Mouse (Mus musculus) adrenal gland, postnatal 25 days (tissue): ENCODE measurements at regions not wholly inside any gene's neighbourhood (a gene's known extent, or its start where the extent isn't known, plus 50 kb on each side); places are given as distances from the start of the nearest gene placed in this dataset.
A peak's percentile ranks its signal among the peaks of the same experiment; 100 is the strongest.

Experiments used
- DNase-seq: peaks from one replicate; pipeline ENCODE4 v3.0.0; 2021; ENCODE audit warnings: mixed read lengths

DNA sequence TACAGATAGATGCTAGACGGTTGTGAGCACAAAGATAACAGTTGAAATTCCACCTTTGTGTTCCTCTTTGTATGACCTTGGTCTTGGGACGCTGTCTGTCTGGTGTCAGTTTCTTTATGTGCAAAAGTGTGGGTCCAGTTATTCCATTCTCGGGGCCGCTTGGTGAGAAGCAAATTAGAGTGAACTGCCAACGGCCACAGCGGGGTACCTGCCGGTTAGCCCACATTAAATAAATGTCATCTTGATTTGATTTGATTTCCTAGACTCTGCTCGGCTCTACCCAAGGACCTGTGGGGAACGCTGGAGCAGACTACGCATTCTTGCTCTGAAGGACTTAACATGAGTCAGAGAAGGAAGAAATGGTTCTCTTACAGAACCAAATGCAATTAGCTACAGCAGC lies 155.0 kb upstream of the Igsf21 start:
- DNase-seq = no peak

DNA sequence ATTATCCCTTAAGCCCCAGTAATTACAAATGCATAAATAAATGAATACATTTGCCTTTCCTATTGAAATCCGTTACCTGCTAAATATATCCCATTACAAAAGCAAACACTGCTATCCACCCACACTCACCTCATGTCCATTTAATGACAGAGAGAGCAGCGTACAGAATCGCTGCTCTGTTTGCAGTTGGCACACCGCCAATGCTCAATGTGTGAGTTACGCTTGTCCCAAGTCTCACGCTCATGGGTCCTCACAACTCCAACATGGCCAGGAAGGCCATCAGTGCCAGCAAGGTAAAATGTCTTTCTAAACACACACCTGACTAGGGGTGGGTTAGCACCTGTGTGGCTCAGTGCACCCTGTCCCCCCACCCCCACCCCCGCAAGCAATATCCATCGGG lies 150.0 kb upstream of the Igsf21 start:
- no peak for DNase-seq

DNA sequence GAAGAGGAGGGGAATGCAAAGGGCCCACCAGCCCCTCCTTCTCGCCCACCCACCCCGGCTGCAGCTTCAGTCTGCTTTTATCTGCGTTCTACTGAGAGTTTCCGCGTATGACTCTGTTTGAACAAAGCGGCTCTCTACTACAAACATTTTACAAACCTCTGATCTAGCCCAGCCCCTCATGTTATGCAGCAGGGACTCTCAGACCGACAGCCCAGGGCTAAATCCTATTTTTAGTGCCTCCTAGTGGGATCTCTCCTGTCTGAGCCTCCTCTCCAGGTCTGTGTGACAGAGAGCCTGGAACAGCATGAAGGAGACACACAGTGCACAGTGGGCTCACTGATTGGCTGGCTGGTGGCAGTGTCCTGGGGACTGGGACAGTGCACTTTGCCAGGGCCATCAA lies 145.7 kb upstream of the Igsf21 start:
- DNase-seq = no peak

DNA sequence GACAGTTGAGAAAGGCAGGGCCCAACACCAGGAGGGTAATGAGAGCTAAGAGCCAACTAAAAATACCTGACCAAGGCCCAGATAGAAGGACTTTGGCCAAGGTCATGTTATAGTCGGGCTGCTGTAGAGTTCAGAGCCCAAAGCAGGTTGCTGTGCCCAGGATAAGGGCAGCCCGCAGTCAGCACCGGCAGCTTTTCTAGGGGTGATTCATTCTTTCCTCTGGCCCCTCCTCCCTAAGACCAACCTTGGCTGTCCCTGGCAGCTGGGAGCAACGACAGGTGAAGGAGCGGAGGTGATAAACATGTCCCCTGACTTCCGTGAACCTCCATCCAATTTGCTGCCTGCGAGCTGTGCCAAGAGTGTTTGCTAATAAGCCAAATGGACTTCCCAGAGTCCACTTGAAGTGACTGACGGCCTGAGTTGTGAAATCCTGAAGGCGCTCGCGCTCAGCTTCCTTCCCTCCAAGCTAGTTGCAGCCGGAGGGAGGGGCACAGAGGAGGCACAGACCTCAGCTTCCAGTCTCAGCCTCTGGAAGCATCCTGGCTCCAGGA lies 144.2 kb upstream of the Igsf21 start:
- DNase-seq = no peak

DNA sequence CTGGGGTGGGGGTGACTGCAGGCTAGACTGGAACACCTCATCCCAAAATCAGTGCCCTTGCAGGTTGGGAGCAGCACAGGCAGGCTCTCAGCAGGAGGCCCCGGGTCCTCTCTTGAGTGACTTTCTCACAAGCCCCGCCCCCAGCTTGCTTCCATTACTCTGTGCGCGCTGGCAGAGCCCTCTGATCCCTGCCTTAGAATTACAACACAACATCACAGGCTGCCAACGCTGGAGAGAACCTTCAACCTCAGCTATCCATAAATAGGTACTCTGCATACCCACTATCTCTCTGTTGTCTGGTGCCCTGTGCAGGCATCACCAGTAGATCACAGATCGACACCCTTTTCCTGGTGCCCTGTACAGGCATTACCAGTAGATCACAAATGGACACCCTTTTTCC lies 139.1 kb upstream of the Igsf21 start:
- DNase-seq = peak; percentile 15

DNA sequence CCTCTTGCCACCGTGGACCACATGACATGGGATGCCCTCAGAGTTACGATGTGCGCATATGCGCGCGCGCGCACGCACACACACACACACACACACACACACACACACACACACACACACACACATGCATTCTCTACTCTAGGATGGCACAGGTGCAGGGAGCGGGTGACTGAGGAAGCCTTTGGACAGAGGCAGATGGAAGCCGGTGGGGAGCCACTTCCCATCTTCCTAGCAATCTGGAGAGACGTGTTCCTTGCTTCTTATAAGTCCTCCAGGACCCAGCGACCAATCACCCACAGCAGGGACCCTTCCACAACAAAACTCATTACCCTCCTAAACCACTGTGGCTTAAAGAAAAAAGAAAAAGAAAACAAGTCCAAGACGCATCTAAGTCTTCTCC lies 138.6 kb upstream of the Igsf21 start:
- no peak for DNase-seq

DNA sequence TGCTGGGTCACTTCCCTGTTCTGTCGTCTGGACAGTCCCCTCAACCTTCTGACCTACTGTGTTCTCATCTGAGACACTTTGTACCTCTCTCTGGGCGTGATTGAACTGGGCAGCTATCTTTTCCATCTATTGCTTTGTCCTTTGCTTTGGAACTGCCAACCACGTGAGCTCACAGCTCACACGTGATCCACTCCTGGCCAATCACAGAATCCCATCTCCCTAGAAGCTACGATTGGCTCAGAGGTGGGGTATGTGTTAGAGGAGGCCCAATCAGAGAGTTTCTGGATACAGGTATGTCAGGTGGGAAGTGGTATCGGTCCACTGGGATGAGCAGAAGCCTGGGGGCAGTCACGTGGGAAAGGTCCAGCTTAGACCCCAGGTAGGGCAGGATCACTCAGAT lies 137.0 kb upstream of the Igsf21 start:
- DNase-seq = no peak

DNA sequence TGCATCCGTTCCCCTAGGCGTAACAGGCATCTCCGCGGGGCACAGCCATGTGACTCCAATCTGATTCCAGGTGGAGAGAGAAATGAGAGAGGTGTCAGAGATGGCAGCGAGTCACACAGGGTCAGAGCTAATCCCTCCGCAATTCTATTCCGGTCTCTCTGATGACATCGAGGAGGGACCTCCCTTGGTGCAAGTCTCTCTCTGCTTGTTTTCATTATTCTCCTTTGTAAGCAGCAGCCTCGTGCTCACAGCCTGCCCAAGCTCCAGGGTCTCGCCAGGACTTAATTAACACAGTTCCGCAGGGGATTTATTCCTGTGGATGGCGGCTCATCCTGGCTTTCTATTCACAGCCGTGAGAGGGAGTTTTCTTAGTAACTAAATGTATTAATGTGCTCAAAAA lies 134.1 kb upstream of the Igsf21 start:
- no peak for DNase-seq

DNA sequence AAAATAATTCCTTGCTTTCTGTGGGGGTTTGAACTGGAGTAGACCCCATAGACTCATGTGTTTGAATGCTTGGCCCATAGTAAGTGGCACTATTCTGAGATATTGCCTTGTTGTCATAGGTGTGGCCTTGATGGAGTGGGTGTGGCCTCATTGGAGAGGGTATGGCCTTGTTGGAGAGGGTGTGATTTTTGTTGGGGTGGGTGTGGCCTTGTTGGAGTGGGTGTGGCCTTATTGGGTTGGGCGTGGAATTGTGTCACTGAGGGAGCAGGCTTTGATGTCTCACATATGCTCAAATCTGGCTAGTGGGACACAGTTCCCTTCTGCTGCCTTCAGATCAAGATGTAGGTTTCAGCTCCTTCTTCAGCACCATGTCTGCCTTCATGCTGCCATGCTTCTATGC lies 131.4 kb upstream of the Igsf21 start:
- no peak for DNase-seq

DNA sequence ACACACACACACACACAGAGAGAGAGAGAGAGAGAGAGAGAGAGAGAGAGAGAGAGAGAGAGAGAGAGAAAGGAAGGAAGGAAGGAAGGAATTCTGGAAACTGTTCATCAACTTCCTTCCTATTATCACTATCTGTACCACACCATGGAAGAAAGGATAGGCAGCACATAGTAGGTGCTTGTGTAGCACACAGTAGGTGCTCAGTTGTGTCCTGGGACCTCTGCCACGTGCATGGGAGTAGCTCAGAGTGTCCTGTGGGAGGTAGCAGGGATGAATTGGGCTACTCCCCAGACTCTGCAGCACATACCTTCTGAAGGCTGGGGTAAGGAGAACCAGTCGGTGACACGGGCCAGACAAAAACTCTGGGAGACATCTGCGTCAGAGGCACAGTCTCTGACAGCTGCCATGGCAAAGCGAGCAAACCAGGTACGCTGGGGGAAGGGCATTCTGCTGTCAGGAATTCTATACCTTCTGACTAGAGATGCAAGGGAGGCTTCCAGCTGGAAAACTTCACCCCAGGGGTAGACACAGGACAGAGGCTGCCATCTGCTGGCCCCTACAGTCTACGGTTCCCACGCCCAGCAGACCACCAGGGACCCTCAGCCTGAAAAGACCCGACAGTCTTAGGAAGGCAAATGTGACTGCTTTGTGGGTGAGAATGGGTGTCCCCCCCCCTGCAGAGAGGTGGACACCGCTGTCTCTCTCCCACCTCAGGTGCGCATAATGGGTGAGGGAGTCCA lies 126.2 kb upstream of the Igsf21 start:
- no peak for DNase-seq

DNA sequence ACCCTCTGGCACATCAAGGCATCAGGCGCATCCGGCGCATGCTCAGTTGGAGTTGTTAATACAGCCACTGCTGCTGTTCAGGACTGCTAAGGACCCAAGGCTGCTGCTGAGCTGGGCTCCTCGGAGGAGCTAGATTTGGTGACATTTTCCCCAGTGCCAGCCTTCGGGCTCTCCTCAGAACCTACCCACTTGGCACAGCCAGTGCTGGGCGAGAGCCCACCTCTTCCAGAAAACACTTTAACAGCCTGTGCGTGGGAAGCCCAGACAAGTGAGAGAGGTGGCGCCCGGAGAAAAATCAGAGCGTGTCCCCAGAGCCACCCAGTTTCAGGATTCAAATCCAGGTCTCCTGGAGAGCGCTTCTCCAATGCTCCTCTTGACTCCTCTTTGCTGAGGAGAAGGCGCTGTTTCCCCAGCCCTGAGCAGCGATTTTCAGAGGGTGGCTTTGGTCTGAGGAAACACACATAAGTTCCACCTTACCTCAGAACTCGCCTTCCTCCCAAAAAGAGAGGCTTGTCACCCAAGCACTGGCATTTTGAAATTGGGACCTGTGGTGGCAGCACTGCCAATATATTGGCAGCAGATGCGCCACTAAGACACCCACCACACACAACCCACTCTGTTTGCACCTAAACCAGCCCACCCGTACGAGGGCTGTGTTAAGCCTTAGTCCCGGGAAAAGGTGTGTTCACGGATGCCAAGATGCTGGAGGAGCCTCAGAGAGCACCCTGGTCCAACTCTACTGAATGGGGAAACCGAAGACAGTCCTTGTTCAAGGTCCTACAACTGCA lies 125.0 kb upstream of the Igsf21 start:
- no peak for DNase-seq

DNA sequence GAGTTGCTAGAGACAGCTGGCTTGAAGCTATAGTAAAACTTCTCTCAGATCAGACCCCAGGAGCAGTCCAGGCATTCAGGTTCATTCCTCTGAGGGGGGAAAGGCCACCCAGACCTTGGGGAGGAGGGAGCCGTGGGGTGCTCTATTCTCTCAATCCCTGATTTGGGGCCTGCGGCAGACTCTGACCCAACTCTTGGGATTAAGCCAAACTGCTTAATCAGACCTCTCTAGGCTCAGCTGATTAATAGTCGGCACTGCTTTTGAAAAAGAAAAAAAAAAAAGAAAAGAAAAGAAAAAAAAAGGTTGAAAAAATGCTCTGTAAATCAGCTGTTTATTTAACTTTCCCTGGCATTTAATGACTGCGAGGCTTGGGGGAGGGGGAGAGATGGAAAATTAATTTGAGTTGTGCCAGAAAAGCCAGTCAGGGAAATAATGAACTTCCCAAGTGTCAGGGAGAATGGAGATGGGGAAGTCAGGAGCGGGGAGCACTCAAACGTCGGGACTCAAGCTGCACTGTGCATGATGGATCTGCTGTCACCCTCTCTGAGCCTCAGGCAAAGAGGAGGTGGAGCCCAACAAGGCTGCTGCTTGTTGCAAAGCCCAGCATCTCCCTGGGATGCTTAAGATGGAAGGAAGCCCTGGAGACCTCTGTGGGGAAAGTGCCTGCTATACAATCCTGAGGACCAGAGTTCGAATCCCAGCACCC lies 120.5 kb upstream of the Igsf21 start:
- no peak for DNase-seq

DNA sequence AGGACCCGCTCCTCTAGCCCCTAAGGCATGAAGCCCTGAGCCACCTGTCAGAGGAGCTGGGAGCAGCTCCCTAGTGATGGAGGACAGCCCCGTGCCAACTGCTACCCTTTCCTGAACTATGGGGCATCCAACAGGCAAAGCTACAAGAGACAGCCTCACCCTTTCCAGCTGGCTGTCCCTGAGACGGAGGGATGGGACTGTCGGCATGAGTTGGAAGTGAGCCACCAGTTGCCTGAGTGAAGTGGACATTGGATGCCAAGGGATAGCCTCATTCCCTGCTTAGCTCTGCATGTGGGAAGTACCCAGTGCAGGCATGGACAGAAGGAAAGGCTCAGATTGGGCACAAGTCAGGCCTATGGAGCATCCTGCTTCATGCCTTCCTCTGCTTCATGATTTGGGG lies 112.3 kb upstream of the Igsf21 start:
- no peak for DNase-seq

DNA sequence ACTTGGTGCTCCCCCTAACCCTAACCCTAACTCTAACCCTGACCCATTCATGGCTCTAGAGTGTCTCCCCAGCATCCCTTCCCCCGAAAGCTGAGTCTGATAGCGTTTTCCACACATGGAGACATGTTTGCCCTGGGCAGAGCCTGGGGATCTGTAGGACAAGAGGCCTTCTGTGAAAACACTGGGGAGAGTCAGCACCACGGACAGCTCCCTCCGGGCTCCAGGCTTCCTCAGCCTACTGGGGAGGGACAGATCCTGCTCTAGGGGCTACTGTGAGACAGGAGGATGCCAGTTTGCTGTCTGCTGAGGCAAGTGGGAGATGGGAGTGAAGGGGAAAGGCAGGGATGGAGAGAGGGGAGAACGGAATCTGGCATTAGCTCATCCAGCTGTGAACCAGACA lies 111.5 kb upstream of the Igsf21 start:
- DNase-seq = peak; percentile 88

DNA sequence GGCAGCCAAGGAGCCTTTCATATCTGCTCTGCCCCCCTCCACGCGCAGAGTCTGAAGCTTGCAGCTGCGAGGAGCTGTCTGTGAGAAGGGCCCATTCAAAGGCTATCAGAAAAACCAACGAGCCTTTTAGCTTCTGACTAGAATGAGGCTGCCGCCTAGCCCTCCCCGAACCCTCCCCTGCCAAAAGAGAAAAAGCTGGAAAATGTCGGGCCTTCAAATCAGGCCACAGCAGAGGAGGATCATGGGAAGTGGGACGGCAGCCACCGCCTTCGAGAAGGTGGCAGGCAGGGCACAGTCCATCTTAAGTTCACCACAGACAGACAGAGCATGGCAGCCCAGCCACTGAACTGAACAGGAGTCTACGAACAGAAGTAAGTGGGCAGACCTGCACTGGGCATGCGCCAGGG lies 108.6 kb upstream of the Igsf21 start:
- DNase-seq = no peak

DNA sequence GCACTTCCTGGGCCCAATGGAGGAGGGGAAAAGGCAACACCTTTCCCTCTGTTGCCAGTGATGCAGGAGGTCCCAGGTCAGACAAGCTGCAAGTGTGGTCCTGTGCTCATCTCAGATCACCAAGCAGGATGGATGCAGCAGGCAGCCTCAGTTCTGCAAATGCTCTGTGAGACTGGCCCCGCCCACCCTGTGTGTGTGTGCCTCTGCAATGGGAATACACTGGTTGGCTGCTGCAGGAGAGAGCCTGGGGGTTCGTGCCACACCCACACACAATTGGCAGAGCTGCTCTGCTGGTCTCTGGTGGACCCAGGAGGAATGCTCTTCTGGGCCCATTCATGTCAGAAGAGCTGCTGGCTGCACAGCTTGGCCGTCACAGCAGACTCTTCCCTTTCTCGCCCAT lies 102.2 kb upstream of the Igsf21 start:
- no peak for DNase-seq

DNA sequence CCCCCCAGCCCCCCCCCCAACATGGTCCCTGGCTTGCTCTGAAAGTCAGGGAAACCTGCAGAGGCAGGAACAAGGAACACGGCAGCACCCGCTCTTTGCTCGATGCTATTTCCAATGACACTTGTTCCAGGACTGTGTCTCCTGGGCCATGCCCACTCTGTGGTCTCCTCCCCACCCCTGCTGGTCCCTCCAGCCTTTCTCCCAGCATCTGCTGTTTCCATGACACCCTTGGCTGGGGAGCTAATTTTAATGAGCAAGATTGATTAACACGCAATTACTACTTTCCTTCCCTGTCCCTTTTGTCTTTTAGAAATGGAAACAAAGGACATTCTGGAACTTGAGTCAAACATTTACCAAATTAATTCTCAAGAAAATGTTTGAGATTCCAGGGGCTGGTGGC lies 83.6 kb upstream of the Igsf21 start:
- DNase-seq = no peak

DNA sequence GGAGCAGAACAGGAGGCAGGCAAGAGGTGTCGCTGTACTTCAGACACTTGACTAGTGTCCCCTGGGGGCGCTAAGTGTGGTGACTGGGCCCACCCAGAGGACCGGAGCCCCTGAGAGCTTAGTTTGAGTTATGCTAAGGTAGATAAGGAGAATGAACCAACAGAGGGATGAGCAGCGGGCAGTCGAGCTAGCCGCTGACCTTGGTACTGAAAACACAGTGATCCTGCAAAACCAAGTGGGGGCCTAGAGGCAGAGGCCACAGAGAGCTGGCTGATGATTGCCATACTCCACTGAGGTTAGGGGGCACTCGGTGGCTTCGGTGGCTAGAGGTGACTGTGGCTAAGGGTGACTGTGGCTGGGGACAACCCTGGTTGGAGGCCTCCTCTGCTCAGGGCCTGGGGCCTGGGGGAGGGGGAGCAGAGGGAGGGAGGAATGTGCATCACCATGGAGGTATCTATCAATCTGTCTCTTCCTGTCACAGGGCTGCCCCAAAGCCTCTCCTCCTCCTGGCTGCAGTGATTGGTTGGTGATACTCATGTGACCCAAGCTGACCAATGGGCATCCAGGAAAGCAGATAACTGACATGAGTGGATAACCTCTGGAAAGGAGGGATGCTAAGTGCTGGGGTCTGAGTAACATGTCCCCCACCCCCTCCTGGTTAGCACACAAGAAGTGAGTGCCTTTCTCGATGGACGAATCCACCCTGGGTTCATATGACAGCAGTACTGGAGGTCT lies 80.3 kb upstream of the Igsf21 start:
- no peak for DNase-seq

DNA sequence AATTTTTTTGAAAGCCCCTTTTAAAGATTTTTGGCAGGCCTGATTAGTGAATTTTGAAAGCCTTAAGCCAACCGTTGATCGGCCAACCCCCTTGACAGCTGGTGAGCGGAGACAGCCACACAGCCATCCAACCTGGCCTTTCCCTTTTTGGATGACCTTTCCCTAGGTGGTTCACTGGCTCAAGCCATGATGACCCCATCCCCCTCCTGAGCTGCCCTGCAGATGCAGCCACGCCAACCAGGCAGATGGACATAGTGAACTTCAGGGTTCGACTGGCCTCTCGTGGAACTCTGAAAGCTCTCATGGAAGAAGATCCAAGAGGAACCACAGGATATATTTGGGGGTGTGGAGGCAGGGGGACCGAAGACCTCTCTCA lies 79.1 kb upstream of the Igsf21 start:
- no peak for DNase-seq

DNA sequence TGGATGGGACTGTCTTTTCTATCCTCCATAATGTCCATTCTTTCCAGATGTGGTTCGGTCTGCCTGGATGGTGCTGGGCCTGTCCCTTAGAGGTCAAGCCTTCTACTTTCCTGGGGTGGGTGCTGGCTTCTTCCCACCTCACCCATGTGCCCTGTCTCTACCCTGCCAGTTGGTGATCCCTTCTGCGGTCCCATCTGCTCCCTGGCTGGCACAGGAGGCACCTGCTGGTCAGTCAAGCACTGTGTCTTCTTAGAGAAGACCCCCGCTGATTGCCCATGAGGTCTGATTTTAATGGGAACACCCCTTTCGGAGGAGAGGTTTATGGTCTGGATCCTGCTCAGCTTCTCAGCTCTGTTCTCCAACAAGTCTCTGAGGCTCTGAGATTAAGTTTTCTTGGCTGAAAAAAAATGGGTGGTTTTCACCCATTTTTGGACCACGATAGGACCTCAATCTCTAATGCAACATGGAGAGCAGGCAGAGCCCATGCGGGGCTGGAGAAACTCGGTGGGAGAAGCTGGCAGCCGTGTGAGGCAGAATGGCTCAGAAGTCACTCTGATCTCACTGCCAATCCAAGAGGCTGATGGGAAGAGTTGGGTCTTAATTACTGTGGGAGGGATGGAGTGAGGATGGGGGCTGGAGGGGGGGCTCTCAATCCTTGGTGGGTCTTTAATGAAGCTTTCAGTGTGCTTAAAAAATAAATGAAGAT lies 78.5 kb upstream of the Igsf21 start:
- DNase-seq = no peak

DNA sequence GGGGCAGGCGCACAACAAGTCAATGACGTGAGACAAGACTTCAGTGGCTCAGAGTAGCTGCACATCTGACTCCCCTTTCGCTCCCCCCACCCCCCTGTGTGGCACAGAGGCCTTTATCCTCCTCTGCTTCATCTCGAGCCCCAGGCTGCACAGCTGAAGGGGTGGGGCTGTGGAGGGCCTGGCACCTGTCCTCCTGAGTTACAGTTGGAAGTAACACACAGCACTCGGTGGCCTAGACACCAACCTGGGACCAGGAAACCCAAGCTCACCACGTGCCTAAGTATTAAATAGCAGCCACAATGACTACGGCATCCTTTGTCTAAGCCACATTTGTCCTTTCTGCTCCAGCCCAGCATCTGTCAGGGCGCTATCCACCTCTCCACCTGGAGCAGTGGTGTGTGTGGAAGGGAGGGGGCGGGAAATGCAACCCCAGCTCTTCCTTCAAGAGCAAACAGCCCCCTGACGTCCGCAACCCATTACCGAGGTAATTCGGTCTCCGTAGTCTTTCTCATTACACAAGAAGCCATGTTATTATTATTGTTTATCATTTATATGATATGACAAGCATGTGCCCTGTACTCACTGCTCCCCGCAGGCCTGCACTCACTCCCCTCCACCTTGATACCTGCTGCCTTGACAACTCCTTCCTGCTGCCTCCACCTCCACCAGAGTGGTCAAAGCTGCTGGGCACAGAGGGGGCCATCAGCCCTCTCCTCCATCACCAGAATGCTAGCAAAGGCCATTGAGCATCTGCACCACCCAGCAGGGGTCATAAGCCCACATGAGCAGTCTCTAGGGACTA lies 73.7 kb upstream of the Igsf21 start:
- no peak for DNase-seq
